Mouse (Mus musculus) CH12.LX (cell line): ENCODE data around the gene Cfap99. TPM values are rescaled to one million over a fixed set of nuclear protein-coding genes. Genes with fewer than 3 reads are reported as not detected.

Experiments used
- DNase-seq: peaks from one replicate; pipeline ENCODE4 v3.0.0-alpha.2; 2013; ENCODE audit errors: extremely low read depth
- H3K27ac ChIP-seq: 2 replicates; pipeline ENCODE4 v1.5.1; 2012; ENCODE audit warnings: low read depth, mild to moderate bottlenecking, control low read depth, moderate library complexity; ENCODE audit not compliant: insufficient read depth
- H3K27me3 ChIP-seq: replicated peaks from 2 replicates; pipeline ENCODE3; 2012; ENCODE audit warnings: inconsistent platforms
- H3K36me3 ChIP-seq, 2 experiments: replicated peaks in 1 of 2; 2 replicates each; pipeline versions ENCODE3 to v1.6.1; 2012; ENCODE audit warnings: inconsistent platforms in 1 of 2, low read length in 1 of 2, mild to moderate bottlenecking in 1 of 2, mixed read lengths in 1 of 2, moderate library complexity in 1 of 2; ENCODE audit not compliant: control insufficient read depth in 1 of 2, insufficient read depth in 1 of 2
- H3K4me1 ChIP-seq, 2 experiments: 2 replicates each; pipeline ENCODE4 v1.6.1; 2012; ENCODE audit warnings: inconsistent platforms in 1 of 2, moderate library complexity in 1 of 2; ENCODE audit not compliant: insufficient read depth in 2 of 2, control insufficient read depth in 1 of 2
- H3K4me2 ChIP-seq: 2 replicates; pipeline ENCODE4 v1.6.1; 2012; ENCODE audit warnings: low read depth, mild to moderate bottlenecking, control low read depth; ENCODE audit not compliant: poor library complexity, insufficient read depth, severe bottlenecking
- H3K4me3 ChIP-seq, 3 experiments: fragments of 150-350 bp in 1 of 3; sonication (generic) in 1 of 3; replicated peaks in 1 of 3; 2 replicates each; pipeline versions ENCODE3 to v1.5.1; 2011 to 2012; ENCODE audit warnings: low read depth in 2 of 3, low read length in 2 of 3, mild to moderate bottlenecking in 2 of 3, moderate library complexity in 2 of 3, control low read depth in 1 of 3, improper control_type of control experiment in 1 of 3, inconsistent platforms in 1 of 3, mixed read lengths in 1 of 3; ENCODE audit not compliant: poor library complexity in 1 of 3
- H3K79me2 ChIP-seq: replicated peaks from 2 replicates; pipeline ENCODE4 v1.6.1; 2012; ENCODE audit warnings: mild to moderate bottlenecking, moderate library complexity; ENCODE audit not compliant: control insufficient read depth, poor library complexity, insufficient read depth, severe bottlenecking; ENCODE audit errors: extremely low read depth
- H3K9ac ChIP-seq: 2 replicates; pipeline ENCODE4 v1.6.1; 2012; ENCODE audit warnings: low read depth, mild to moderate bottlenecking, control low read depth, moderate library complexity; ENCODE audit not compliant: insufficient read depth
- H3K9me3 ChIP-seq: replicated peaks from 2 replicates; pipeline ENCODE3; 2012; ENCODE audit warnings: low read length, inconsistent platforms, mixed read lengths
- BHLHE40 ChIP-seq: IDR thresholded peaks from 2 replicates; pipeline ENCODE4 v1.6.1; 2011; ENCODE audit warnings: mild to moderate bottlenecking, low read depth, low read length, improper control_type of control experiment
- CHD1 ChIP-seq: IDR thresholded peaks from 2 replicates; pipeline ENCODE4 v1.6.1; 2012; ENCODE audit warnings: low read depth, low read length, improper control_type of control experiment, inconsistent platforms
- CHD2 ChIP-seq: IDR thresholded peaks from 2 replicates; pipeline ENCODE4 v1.6.1; 2011; ENCODE audit warnings: low read length, improper control_type of control experiment
- E2F4 ChIP-seq: IDR thresholded peaks from 2 replicates; pipeline ENCODE4 v1.6.1; 2011; ENCODE audit warnings: low read depth, low read length, improper control_type of control experiment; ENCODE audit not compliant: insufficient replicate concordance
- ETS1 ChIP-seq: conservative IDR thresholded peaks from 2 replicates; pipeline ENCODE4 v1.6.1; 2012; ENCODE audit warnings: low read depth, mild to moderate bottlenecking, inconsistent platforms, low read length, improper control_type of control experiment, moderate library complexity
- HCFC1 ChIP-seq: IDR thresholded peaks from 2 replicates; pipeline ENCODE4 v1.6.1; 2012; ENCODE audit warnings: low read depth, mild to moderate bottlenecking, inconsistent platforms, low read length, improper control_type of control experiment
- IRF4 ChIP-seq: IDR thresholded peaks from 2 replicates; pipeline ENCODE4 v1.6.1; 2014; ENCODE audit warnings: low read depth, mild to moderate bottlenecking, inconsistent platforms, low read length, improper control_type of control experiment
- KAT2A ChIP-seq: IDR thresholded peaks from 2 replicates; pipeline ENCODE4 v1.6.1; 2012; ENCODE audit warnings: low read length, improper control_type of control experiment, inconsistent platforms; ENCODE audit not compliant: insufficient replicate concordance
- MAX ChIP-seq: IDR thresholded peaks from 2 replicates; pipeline ENCODE4 v1.6.1; 2011; ENCODE audit warnings: low read length, improper control_type of control experiment
- MXI1 ChIP-seq: IDR thresholded peaks from 2 replicates; pipeline ENCODE4 v1.6.1; 2011; ENCODE audit warnings: mild to moderate bottlenecking, low read depth, low read length, improper control_type of control experiment
- NELFE ChIP-seq: IDR thresholded peaks from 2 replicates; pipeline ENCODE4 v1.6.1; 2011; ENCODE audit warnings: low read depth, low read length, improper control_type of control experiment
- PAX5 ChIP-seq: IDR thresholded peaks from 2 replicates; pipeline ENCODE4 v1.6.1; 2012; ENCODE audit warnings: low read length, inconsistent platforms, mixed read lengths
- POLR2A ChIP-seq: IDR thresholded peaks from 2 replicates; pipeline ENCODE4 v1.6.1; 2011; ENCODE audit warnings: low read depth, mild to moderate bottlenecking, improper control_type of control experiment, low read length
- POLR2AphosphoS2 ChIP-seq: IDR thresholded peaks from 2 replicates; pipeline ENCODE4 v1.6.1; 2011; ENCODE audit warnings: low read depth, low read length, improper control_type of control experiment
- RAD21 ChIP-seq: IDR thresholded peaks from 2 replicates; pipeline ENCODE4 v1.6.1; 2011; ENCODE audit warnings: low read depth, mild to moderate bottlenecking, low read length, improper control_type of control experiment, moderate library complexity
- RCOR1 ChIP-seq: conservative IDR thresholded peaks from 2 replicates; pipeline ENCODE4 v1.6.1; 2012; ENCODE audit warnings: low read depth, mild to moderate bottlenecking, inconsistent platforms, low read length, improper control_type of control experiment
- SMC3 ChIP-seq: IDR thresholded peaks from 2 replicates; pipeline ENCODE4 v1.6.1; 2011; ENCODE audit warnings: low read depth, low read length, improper control_type of control experiment
- UBTF ChIP-seq: IDR thresholded peaks from 2 replicates; pipeline ENCODE4 v1.6.1; 2012; ENCODE audit warnings: low read depth, mild to moderate bottlenecking, inconsistent platforms, low read length, improper control_type of control experiment, moderate library complexity
- USF1 ChIP-seq: IDR thresholded peaks from 2 replicates; pipeline ENCODE4 v1.6.1; 2014; ENCODE audit warnings: low read depth, mild to moderate bottlenecking, inconsistent platforms, low read length, improper control_type of control experiment
- dilution Hi-C: fragments of 300-500 bp; cut with MboI; formaldehyde crosslinking; loops from 2 replicates; pipeline ENCODE4 v1.14.3; 2020; ENCODE audit warnings: low sequenced_read_pairs; ENCODE audit not compliant: extremely low pct_unique_long_range_greater_than_20kb, extremely low pct_ligation_motif_present
- in situ Hi-C: fragments of 300-500 bp; cut with MboI; formaldehyde crosslinking; loops from 3 replicates; pipeline ENCODE4 v1.14.3; 2019; ENCODE audit warnings: low sequenced_read_pairs, low pct_ligation_motif_present, low pct_unique_long_range_greater_than_20kb, mixed read lengths
- polyA plus RNA-seq: library from polyadenylated mRNA; unstranded; fragments of >175 nt; gene quantifications from 2 replicates; pipeline ENCODE4 v1.2.1, GENCODE M21; 2012; ENCODE audit warnings: low read depth; ENCODE audit not compliant: insufficient read length
- total RNA-seq, 2 experiments: library from RNA; depleted of rRNA; stranded (reverse); fragments of 300-350 nt in 1 of 2; fragments of >200 nt in 1 of 2; gene quantifications; 2 replicates each; pipeline ENCODE4 v1.2.3; 2012 to 2014

The Cfap99 gene
- total and polyA plus RNA-seq, 3 experiments, result not detected

GRCm38 (mm10) chr5:34279214-34279613, 9.2 kb upstream of the Cfap99 start:
- no peak overlapping the region for H3K9ac ChIP-seq
- no peaks in the 10 kb centered on the region for H3K36me3 ChIP-seq
- DNase-seq, result no peak
- no peaks in the 10 kb centered on the region for H3K9me3 ChIP-seq
- dilution Hi-C loops (no loop called here), in situ Hi-C loops (no loop called here)
- H3K27me3 ChIP-seq, result no peaks in the 10 kb centered on the region
- no peak overlapping the region for H3K27ac ChIP-seq
- no peak overlapping the region for H3K4me2 ChIP-seq
- peaks cover under 1 to 39% of the 10 kb centered on the region in 2 experiments; a peak in 3 of 4 replicates for H3K4me1 ChIP-seq
- TF ChIP-seq NELFE, result no peak
- no peak for TF ChIP-seq RCOR1
- TF ChIP-seq MXI1, result no peak
- TF ChIP-seq CHD2, result no peak
- no peak for TF ChIP-seq RAD21
- no peak for TF ChIP-seq POLR2AphosphoS2
- no peak for TF ChIP-seq CHD1
- no peak for TF ChIP-seq PAX5
- no peak for TF ChIP-seq BHLHE40
- no peak for TF ChIP-seq USF1
- no peak for TF ChIP-seq HCFC1
- TF ChIP-seq ETS1, result no peak
- TF ChIP-seq MAX, result no peak
- no peak for TF ChIP-seq IRF4
- no peak for TF ChIP-seq POLR2A
- no peak for TF ChIP-seq UBTF
- TF ChIP-seq SMC3, result no peak
- H3K4me3 ChIP-seq, result no peak overlapping the region
- H3K79me2 ChIP-seq, result no peaks in the 10 kb centered on the region

DNA sequence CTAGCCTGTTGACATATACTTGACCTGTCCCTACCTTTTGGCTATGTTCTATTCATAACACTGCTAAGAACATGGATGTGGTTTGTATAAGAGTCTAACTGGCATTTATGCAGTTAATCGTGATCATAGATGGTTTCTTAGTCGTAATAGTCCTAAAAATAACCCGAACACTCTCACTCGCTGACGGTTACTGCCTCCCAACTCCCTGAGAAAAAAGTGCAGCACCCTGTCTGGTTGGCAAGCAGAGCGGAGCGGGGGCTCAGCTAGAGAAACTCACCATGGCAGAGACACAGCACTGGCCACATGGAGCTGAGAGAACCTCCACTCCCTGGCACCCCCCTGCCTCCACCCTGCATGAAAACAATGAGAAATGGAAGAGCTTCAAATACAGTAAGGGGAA, 7.4 kb upstream of the Cfap99 start:
- Histone ChIP-seq H3K27me3 (no peaks in the 10 kb centered on the region), H3K4me2 (no peak overlapping the region), H3K27ac (no peak overlapping the region), H3K9me3 (no peaks in the 10 kb centered on the region), H3K4me3 (no peak overlapping the region), H3K4me1 (peaks cover 0 to 41% of the 10 kb centered on the region in 2 experiments; a peak in 3 of 4 replicates), H3K79me2 (no peaks in the 10 kb centered on the region), H3K36me3 (no peaks in the 10 kb centered on the region), H3K9ac (no peak overlapping the region)
- in situ Hi-C loops (no loop called here), dilution Hi-C loops (no loop called here)
- TF ChIP-seq UBTF, result no peak
- no peak for TF ChIP-seq KAT2A
- TF ChIP-seq USF1, result no peak
- no peak for TF ChIP-seq E2F4
- TF ChIP-seq SMC3, result no peak
- no peak for DNase-seq
